Mouse (Mus musculus): ENCODE data around the gene Stip1.
"Not testable (repeated sequence)": the region's sequence is repeated elsewhere in the genome, so short reads cannot be mapped to it uniquely, and the experiment has no call there.

The Stip1 gene

GRCm38 (mm10) chr19:7039841-7040636, at the start of gene Stip1:
Gene Stip1, minus strand, starts transcription at chr19:7039967.
- DNase-seq (ENCODE audit: low spot score) = peak; percentile 98

- no peak for DNase-seq (ENCODE audit: low spot score)
These were observed 49.3 kb upstream of the Stip1 start for GRCm38 (mm10) chr19:7089050-7089449.

DNA sequence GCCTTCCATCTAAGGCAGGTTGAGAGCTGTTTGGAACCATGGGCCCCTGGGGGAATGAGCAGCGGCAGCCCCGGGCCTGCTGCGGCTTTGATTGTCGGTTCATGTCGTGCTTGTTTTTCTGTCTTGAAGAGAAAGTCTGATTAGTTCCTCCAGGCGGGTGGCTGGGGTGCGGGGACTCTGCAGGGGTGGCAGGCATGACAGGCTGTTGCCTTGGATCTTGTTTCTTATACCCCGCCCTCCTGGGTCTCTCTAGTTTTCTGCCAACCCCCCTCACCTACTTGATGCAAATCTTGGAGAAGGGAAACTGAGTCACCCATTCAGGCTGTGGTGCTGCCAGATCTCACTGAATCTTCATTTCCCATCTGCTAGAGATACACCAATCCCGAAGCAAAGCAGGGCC, 48.8 kb upstream of the Stip1 start:
- DNase-seq (ENCODE audit: low spot score) = no peak

GRCm38 (mm10) chr19:7084734-7085133, 45.0 kb upstream of the Stip1 start:
- no peak for DNase-seq (ENCODE audit: low spot score)

DNA sequence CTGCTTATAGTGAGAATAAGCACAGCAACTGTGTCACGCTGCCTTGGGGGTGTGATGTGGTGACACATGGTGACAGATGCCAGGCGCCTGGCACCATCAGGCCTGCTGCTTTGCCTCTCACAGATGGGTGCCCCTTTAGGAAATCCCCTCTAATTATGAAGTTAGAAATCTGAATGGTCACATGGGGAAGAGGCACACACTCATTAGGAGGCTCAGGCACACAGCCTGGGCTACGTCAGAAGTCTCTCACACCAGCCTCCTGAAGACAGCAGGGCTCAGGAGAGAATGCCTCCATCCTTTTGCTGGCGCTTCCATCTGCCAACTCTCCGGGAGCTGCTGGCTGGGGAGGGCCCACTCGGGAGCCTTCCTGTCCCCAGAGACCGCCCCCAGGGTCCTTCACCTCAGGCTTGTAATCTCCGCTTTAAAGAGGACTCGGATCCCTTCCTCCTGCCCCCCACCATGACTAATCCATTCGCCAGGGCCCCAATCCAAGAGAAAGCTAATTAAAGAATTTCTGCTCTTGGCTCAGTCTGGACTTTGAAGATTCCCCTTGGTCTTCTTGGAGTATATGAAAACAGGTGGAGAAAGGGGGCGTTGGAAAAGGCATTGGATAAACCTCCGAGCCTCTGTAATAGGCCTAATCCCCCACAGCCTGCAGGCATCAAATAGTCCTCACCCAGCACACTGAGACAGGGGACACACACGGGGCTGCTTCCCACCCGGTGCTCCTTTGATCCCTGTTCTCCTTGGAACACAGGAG, 43.4 kb upstream of the Stip1 start:
- no peak for DNase-seq (ENCODE audit: low spot score)

DNA sequence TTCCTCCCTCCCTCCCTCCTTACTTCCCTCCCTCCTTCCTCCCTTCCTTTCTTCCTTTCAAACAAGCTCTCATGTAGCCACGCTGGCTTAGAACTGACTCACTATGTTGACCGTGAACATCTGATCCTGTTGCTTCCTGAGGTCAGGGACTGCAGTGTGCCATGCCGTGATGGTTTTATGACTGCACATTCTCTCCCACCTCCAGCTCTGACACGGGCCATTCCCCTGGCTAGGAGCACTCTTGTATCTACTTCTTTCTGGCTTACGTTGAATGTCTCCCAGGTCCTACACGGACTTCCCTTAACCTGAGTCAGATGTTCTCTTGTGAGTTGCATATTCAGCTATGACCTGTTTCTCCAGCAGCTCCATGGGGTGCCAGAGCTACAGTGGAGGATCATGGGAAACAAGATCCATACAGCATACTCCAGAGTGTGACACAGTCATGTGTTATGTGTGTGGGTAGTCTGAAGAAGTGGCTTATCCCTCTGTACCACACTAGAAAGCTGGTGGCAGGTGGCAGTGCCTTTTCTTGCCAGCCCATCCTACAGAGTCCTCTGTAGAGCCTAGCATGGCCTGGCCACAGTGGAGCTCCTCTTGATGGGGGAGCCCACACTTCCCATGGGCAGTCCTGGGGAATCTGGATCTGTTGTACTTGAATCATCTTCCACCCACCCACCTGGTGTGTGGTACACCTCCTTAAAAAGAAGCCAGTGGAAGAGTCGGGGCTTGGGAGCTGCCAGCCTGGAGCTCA, 41.9 kb upstream of the Stip1 start:
- no peak for DNase-seq (ENCODE audit: low spot score)

DNA sequence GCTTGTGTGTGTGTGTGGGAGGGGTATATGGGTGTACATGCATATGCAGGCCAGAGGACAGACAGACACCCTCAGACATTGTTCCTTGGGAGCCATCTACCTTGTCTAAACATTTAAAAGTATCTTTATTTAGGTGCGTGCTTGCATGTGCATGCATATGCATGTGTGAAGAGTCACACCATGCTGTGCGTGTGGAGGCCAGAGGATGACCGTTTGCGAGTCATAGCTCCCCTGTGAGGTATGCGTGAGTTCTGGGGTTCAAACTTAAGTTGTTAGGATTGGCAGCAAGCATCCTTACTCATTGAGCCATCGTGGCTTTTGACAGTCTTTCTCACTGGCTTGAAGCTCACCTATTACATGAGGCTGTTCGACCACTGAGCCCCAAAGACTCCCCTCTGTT, 38.5 kb upstream of the Stip1 start:
- DNase-seq (ENCODE audit: low spot score) = no peak

- DNase-seq (ENCODE audit: low spot score) = no peak
These were observed 37.9 kb upstream of the Stip1 start for GRCm38 (mm10) chr19:7077666-7078065.

- DNase-seq (ENCODE audit: low spot score) = not testable (repeated sequence)
These were observed 35.6 kb upstream of the Stip1 start for GRCm38 (mm10) chr19:7075336-7075735.

- DNase-seq (ENCODE audit: low spot score) = no peak
These were observed 34.4 kb upstream of the Stip1 start for GRCm38 (mm10) chr19:7073997-7074781.

DNA sequence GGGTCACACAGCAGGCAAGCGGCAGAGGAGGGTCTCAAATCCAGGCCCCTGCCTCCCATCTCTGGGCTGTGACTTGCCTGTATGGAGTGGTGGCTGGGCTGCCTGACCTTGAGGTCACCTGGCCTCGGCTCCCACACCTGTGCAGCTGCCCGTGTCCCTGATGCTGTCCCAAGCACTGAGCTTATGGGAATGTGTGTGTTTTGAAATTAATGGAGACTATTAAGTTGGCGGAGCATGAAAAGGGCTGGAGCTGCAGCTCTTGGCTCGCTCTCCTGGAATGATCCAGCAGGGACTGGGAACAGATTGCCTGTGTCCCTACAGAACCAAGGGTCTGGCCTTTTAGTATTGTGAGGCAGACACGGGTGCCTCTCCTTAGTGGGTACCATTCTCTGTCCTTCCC, 32.5 kb upstream of the Stip1 start:
- DNase-seq (ENCODE audit: low spot score) = no peak

- DNase-seq (ENCODE audit: low spot score) = no peak
These were observed 31.0 kb upstream of the Stip1 start for GRCm38 (mm10) chr19:7070775-7071174.

- no peak for DNase-seq (ENCODE audit: low spot score)
These were observed 30.3 kb upstream of the Stip1 start for GRCm38 (mm10) chr19:7069781-7070763.

DNA sequence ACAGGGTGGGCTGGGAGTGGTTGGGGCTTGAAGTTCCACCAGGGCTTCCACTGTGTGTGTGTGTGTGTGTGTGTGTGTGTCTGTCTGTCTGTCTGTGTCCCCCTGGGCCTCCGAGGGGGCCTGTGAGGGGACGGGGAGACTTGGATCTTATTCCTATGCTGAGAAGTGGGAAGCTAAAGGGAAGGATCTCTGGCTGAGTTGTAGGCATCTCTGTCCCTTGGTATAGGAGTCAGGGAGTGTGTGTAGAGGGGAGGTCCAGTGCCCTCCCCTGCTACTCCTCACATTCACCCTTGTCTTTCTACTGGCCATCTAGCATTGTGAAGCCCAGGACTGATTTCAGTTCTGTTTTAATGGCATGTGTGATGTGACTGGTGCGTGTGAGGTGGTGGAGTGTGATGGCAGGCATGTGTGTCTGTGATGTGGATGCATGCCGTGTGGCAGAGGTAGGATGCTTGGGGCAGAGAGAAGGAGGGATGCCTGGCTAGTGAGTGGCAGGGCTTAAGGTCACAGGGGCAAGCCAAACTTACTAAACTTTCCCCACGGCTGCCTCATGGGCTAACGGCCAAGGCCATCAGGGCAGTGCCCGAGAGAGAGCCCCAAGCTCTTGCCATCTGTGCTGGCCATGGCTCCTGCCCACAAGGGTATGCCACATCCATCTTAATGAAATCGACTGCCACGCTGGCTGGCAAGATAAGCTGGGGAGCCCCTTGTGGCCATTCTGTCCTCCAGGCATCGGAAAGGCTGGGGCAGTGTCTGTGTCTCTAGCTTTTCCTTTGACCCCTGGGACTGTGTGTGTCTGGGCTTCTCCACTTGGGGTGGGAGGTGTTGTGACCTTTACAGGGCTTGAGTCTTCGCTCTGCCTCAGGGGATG, 29.1 kb upstream of the Stip1 start:
- DNase-seq (ENCODE audit: low spot score) = no peak

DNA sequence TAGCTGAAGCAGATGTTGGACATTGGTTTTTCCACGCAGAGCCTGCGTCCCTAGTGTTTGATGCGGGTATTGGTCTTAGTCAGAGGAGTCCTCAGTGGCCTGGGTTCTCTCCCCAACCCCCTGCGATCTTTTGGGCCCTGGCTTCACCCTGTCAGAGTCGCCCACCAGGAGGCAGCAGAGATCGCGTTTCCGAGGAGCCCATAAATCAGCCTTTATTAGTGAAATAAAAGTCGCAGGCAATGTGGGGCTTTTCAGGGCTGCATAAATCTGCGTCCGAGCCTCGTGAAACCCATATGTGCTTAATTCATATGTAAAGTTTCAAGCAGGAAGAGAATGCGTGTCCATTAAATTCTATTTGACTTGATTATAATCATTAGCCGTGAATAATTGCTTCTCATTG, 28.4 kb upstream of the Stip1 start:
- peak; percentile 94 for DNase-seq (ENCODE audit: low spot score)

GRCm38 (mm10) chr19:7067344-7068050, 27.7 kb upstream of the Stip1 start:
- no peak for DNase-seq (ENCODE audit: low spot score)

DNA sequence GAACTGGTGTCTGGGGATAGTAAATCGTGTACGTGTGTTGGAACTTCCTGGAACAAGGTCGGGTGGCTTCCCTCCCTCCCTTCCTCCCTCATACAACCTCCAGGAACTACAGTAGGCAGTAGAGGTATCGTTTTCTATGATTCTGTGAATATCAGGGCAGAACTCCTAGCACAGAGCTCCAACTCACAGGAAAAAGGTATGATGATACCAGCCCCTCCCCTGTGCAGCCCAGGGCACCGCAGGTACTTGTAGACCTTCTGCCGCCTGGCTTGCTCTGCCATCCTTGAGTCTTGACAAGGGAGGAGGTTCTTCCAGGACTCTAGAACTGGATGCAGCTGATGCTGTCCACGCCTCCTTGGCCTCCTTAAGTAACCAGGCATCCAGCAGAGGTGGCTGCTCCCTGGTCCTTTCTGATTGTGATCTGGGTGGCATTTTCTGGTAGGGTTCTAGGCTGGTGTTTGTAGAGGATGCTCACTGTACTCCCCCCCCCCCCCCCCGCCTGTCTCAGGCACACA, 27.1 kb upstream of the Stip1 start:
- DNase-seq (ENCODE audit: low spot score) = no peak

- DNase-seq (ENCODE audit: low spot score) = peak; percentile 71
These were observed 26.5 kb upstream of the Stip1 start for GRCm38 (mm10) chr19:7066034-7066827.
